Mouse (Mus musculus) ZHBTc4 (cell line): ENCODE measurements around the gene Thap8.
A peak's percentile ranks its signal among the peaks of the same experiment; 100 is the strongest.
"Not testable (repeated sequence)": the region's sequence is repeated elsewhere in the genome, so short reads cannot be mapped to it uniquely, and the experiment has no call there.

Experiments
- DNase-seq: peaks from one replicate; pipeline ENCODE4 v3.0.0-alpha.2; 2011; ENCODE audit warnings: low read depth, low spot score

Gene Thap8

GRCm38 (mm10) chr7:30279951-30280669 is at the start of gene Thap8, which contains the start of gene Wdr62:
TSS of gene Thap8 (plus strand) at chr7:30280094.
TSS of gene Wdr62 (minus strand) at chr7:30280419.
- peak; percentile 98 for DNase-seq

DNA sequence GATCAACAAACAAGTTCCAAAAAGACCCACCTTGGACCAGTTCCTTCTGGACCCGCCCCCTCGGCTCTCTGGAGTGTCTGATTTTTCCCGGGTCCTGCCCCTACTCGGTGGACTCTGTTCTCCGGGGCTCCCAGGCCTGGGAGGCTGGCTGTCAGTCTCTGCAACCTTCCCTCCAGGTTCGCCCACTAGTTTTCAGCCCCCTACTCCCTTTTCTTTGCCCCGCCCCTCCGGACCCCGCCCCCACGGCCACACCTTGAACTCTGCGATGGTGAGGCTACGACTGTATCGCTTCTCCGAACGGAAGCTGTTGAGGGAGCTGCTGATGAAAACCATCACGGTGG is 48.6 kb upstream of the Thap8 start:
- no peak for DNase-seq

DNA sequence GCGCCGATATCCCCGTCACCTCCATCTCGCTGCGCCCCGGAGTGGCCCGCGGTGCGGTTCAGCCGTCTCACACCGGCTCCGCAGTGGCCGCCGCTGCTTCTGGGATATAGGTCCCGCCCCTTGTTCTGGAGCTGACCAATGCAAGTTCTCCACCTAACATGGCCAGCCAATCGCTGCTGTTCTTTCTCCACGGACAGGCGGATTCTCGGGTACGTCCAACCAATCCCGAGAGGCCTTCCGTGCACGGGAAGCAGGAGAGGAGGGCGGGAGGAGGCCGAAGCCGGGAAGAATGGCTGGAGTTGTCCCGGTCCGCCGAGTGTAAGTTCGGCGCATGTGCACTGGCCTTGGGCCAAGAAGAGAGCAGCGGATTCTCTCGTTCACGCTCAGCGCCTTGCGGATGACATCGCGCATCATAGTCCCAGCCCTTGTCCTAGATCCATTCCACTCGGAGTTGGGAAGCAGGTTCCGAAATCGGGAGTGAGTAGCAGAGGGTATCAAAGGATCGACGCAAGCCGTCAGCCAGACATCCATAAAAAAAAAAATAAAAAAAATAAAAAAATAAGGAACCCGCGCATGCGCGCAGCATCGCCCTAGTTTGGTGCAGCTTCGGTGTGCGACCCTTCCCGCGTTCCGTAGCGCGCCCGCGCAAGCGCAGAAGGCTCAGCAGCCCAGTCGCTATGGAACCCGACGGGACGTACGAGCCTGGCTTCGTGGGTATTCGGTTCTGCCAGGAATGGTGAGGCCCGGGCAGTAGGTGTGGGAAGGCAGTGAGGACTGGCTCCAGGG is 48.0 kb upstream of the Thap8 start, which contains the start of the genes Polr2i and Tbcb:
TSS of gene Polr2i (plus strand) at position 280 of the 786 bp plus-strand sequence.
TSS of gene Tbcb (minus strand) at position 604 of the 786 bp plus-strand sequence.
- peak; percentile 99 for DNase-seq

DNA sequence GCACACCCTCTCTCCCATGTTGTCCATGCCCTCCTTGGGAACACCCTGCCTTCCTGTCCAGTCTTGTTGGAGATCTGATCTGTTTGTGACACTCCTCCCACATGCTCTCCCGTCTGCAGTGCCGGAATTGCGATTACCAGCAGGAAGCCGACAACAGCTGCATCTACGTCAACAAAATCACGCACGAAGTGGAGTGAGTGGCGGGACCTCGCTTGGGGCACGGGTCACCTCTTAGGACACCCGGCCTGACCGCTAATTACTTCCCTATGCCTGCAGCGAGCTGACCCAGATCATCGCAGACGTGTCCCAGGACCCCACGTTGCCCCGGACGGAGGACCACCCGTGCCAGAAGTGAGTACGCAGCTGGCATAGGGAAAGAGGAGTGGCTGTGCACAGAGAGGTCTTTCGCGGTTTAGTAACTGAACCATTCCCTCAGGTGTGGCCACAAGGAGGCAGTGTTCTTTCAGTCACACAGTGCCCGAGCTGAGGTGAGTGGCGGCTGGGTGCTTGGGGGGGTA is 47.2 kb upstream of the Thap8 start:
- peak; percentile 89 for DNase-seq

DNA sequence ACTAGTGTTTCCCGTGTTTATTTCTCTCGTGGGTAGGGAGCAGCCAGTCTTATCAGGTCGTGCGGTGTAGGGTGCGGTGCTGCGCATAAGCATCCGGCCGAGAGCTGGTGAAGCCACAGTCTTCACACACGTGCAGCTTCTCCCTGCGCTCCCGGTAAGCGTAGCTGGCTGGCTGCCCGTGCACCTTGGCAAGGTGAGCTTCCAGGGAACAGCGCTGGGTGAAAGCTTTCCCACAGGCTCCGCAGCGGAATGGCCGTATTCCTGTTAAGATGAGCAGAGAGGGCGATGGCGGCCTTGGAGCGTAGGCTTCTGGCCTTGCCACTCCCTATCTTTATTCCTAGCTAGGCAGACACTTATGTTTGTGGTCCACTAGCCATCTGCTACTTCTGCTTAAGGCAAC is 46.5 kb upstream of the Thap8 start:
- DNase-seq: peak; percentile 32

DNA sequence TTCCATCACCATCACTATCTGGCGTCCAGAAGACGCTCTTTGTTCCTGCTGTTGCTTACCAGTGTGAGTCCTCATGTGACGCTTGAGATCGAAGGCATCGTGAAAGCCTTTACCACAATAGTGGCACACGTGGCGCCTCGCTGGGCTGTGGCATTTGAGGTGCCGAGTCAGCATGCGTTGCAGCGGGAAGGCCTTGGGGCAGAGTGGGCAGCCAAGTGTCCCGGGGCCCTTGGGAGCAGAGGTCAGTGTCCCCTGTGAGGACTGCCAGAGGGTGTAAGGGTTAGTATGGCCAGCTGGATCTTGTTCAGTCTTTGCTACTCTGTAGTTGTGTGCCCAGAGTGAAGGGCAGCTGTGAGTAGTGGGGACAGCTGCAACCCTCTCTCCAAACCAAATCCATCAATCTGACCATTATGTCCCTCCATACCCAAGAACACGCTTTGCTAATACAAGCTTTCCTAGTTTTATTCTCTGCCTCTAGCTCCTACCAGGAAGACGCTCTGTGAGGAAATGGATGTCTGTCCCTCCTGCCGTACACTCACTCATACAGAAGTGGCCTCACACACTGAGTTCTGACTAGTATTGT is 45.5 kb upstream of the Thap8 start:
- DNase-seq: no peak

GRCm38 (mm10) chr7:30235091-30235490 is 44.8 kb upstream of the Thap8 start:
- no peak for DNase-seq

- no peak for DNase-seq
Observed at GRCm38 (mm10) chr7:30235625-30236024, 44.3 kb upstream of the Thap8 start, which contains the start of gene Ovol3. TSS of gene Ovol3 (minus strand) at chr7:30235725.

DNA sequence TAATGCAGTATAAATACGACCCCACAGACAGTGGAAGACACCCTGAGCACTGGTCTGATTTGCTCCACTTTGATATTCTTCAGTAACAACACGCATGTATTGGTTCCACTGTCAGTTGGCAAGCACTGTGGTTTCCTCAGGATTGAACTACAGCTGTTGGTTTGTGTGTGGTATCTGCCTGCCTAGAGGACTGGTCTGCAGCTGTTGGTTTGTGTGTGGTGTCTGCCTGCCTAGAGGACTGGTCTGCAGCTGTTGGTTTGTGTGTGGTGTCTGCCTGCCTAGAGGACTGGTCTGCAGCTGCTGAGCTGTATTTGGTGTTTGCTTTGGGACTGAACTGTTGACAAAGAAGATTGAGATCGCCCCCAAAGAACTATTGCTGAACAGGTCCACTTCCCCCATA is 42.5 kb upstream of the Thap8 start:
- not testable (repeated sequence) for DNase-seq

- DNase-seq: peak; percentile 59
Observed at GRCm38 (mm10) chr7:30251956-30252954, 27.6 kb upstream of the Thap8 start.

- DNase-seq: no peak
Observed at GRCm38 (mm10) chr7:30265041-30265440, 14.9 kb upstream of the Thap8 start.

DNA sequence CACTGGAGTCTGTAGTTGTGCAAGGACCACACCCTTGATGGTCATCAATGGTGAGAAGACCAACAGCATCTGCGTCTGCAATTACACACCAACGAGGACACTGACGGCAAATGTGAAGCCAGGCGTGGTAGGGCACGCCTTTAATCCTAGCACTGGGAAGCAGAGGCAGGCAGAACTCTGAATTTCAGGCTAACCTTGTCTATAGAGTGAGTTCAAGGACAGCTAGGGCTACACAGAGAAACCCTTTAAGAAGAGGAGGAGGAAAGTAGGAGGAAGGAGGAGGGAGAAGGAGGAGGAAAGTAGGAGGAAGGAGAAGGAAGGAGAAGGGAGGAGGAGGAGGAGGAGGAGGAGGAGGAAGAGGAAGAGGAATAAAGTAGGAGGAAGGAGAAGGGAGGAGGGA is 14.4 kb upstream of the Thap8 start:
- peak; percentile 59 for DNase-seq

DNA sequence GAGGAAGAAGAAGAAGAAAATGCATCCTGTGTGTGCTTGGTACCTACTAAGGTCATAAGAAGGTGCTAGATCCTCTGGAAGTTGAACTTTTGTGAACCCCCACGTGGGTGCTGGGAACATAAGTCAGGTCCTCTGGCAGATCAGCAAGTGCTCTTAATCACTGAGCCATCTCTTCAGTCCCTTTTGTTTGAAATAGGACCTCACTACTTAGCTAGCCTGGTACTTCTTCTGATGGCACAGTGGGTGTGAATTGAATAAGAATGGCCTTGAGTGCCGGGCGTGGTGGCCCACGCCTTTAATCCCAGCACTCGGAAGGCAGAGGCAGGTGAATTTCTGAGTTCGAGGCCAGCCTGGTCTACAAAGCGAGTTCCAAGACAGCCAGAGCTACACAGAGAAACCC is 14.0 kb upstream of the Thap8 start:
- DNase-seq: peak; percentile 96

DNA sequence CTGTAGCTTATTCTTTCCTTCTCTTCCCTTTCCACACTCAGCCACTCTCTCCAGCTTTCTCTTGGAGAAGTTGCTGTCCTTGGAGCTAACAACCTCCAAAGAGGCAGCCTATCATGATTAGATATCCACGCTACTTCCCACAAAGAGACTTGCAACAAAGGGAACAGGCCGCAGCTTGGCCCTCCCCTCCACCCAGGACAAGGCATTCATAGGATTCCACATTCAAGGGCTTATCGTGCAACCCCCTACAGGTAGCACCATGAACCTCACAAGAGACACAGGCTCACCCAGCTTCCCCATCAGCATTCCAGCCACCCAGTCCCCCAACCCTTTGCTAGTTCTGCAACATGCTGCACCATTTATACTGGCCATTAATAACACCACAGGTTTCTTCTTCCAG is 13.1 kb upstream of the Thap8 start:
- DNase-seq: peak; percentile 91

- no peak for DNase-seq
Observed at GRCm38 (mm10) chr7:30269641-30270040, 10.3 kb upstream of the Thap8 start.

- DNase-seq: no peak
Observed at GRCm38 (mm10) chr7:30274383-30274782, 5.5 kb upstream of the Thap8 start.

DNA sequence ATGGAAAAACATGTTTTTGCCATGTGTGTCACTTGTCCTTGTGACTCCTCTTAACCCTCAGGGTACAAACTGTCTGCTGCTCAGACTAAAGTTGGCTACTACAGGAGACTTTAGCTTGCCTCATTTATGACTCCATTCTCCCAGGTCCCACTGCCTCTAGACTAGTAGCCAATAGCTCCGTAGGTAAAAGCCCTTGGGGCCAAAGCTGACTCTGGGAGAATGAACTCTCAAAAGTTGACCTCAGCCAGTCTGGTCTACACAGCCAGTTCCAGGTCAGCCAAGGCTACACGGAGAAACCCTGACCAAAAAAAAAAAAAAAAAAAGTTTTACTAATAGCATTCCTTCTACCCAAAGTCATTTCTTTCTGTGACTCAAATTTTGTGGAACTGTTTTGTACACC is 983 bp upstream of the Thap8 start:
- no peak for DNase-seq

DNA sequence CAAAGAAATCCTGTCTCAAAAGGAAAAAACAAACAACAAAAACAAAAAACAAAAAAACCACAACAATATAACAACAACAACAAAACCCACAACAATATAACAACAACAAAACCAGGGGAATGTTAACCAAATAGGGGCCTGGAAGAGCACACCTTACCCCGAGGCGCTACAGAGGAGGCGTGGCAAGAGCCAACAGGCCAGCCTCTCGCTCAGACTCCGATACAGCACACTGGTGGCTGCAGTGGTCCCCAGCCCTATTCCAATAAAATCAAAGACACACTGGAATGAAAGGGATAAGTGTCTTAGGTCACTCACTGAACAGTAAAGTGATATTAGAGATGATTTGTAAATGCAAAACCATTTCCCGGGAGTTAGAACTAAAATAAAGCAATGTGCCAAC is 358 bp upstream of the Thap8 start:
- peak; percentile 89 for DNase-seq

DNA sequence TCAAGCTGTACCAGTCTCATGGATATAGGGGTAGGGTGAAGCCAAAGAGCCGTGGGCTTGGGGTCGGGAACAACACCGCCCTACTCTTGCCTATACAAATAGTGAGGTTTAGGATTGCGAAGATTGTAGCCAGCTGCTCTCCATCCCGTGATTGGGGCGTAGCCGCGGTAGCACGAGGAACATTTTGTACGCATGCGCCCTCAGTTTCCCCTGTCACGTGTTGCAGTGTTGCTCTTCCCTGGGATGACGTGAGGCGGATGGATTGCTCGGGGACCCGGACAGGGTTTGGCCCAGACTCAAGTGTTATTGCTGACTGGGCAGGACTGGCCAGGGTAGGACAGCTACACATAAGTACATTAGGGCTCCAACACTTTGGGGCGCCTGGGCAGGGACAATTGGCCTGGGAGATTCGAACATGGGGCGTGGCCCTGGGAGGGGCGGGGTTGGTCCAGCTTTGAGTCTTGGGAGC is 810 bp downstream of the Thap8 start:
- DNase-seq: peak; percentile 95

- no peak for DNase-seq
Observed at GRCm38 (mm10) chr7:30281522-30281921, 1.6 kb downstream of the Thap8 start.

DNA sequence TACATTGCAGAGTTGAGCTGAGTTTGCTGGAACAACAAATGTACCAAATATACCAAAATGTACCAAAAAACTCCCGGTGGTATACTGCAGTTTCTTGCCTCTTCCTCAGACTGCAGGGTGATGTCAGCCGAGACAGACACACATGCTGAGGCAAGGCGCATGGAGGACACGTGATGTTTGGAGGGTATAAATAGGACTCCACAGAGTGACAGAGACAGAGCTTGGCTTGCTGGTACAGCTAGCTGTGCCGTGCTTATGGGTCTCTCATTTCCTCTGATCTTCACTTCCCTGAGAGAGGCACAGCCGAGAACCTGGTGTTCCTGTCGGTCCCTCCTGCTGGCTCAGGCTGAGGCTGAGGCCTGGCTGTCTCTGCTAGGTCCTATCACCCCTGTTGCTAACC is 2.8 kb downstream of the Thap8 start:
- no peak for DNase-seq
